Mouse (Mus musculus): ENCODE measurements around the gene Matn4.

DNA sequence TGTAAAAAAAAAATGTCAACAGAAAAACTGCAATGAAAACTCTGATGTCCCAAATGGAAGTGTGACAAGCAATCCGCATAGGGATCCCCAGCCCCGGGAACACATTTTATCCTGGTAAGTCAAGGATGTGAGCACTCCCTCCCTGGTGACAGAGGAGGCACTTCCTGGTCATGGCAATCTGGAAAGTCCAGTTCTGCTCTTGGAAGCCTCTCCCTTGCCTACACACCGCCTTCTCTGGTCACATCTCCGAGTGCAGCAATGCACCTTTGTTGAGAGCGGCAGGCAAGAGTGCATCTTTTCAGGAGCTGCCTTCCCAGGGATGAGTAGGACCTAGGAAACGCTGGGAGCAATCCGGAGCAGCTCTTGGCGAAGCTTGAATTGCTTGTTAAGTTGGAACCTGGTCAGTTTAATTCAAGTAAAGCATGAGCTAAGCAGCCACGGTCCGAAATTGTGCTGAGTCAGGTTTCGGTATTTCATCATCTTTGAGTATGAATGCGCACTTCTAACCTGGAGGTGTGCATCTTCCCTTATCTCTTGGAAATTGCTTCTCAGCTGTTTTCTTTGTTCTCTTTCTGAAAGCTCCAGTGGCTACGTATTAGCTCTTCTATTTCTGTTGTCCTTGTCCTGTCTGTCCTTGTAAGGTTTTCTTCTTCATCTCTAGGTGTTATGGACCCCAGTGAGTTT is 43.8 kb downstream of the Matn4 start:
- TF ChIP-seq CTCF (IDR thresholded peaks at IDR 0.05; ENCODE audit: low read depth, low read length) = no peak
- TF ChIP-seq EP300 (IDR thresholded peaks at IDR 0.05; ENCODE audit: insufficient read depth, low read depth, low read length) = no peak
